24 mouse cellular contexts compared by ENCODE assay signal in genomic region chr7:70305716-70306115, GRCm38 (mm10).
"Had no signal": no experiment of that assay in that cellular context is flagged by ENCODE, and none has a peak within 500 bp of the region (broad histone marks: within the 10 kb centered on the region; RNA-seq: fewer than 3 reads in every experiment).

No protein-coding gene starts in this region.

- H3K4me3 ChIP-seq: gastrocnemius, adult 2 months; heart, adult 2 months; heart, embryonic 12.5 days; hindbrain, embryonic 10.5 days; hindbrain, embryonic 12.5 days; intestine, embryonic 15.5 days; layer of hippocampus, adult 2 months; left cerebral cortex, adult 2 months; limb, embryonic 10.5 days; limb, embryonic 12.5 days; liver, embryonic 13.5 days; liver, embryonic 15.5 days had no signal

- H3K27ac ChIP-seq: gastrocnemius, adult 2 months; heart, adult 2 months; hindbrain, embryonic 10.5 days; hindbrain, embryonic 12.5 days; hindbrain, embryonic 14.5 days; intestine, embryonic 15.5 days; layer of hippocampus, adult 2 months; left cerebral cortex, adult 2 months; limb, embryonic 10.5 days; limb, embryonic 12.5 days; liver, embryonic 13.5 days; liver, embryonic 15.5 days had no signal

- H3K27me3 ChIP-seq: hindbrain, embryonic 12.5 days; intestine, embryonic 15.5 days; limb, embryonic 12.5 days; liver, embryonic 13.5 days; liver, embryonic 15.5 days had no signal

- H3K9ac ChIP-seq: heart, embryonic 12.5 days; hindbrain, embryonic 12.5 days; hindbrain, embryonic 14.5 days; intestine, embryonic 15.5 days; limb, embryonic 12.5 days; liver, embryonic 13.5 days; liver, embryonic 15.5 days had no signal

- H3K4me2 ChIP-seq: heart, embryonic 12.5 days; hindbrain, embryonic 12.5 days; hindbrain, embryonic 14.5 days; intestine, embryonic 15.5 days; limb, embryonic 12.5 days; liver, embryonic 11.5 days; liver, embryonic 13.5 days; liver, embryonic 15.5 days had no signal

- H3K4me1 ChIP-seq: heart, embryonic 12.5 days; hindbrain, embryonic 10.5 days; hindbrain, embryonic 12.5 days; intestine, embryonic 15.5 days; limb, embryonic 10.5 days; liver, embryonic 13.5 days; liver, embryonic 15.5 days had no signal

- H3K9me3 ChIP-seq: heart, embryonic 12.5 days; hindbrain, embryonic 10.5 days; hindbrain, embryonic 12.5 days; intestine, embryonic 15.5 days; limb, embryonic 10.5 days; limb, embryonic 12.5 days; liver, embryonic 13.5 days; liver, embryonic 15.5 days had no signal

- DNase-seq: gastrocnemius, adult 2 months; gastrocnemius, postnatal 10 days; gastrocnemius, postnatal 25 days; heart, adult 2 months; heart, postnatal 10 days; heart, postnatal 4 days; kidney, postnatal 14 days; liver; liver, embryonic 13.5 days had no signal

- H3K36me3 ChIP-seq: heart, embryonic 12.5 days; hindbrain, embryonic 12.5 days; intestine, embryonic 15.5 days; limb, embryonic 10.5 days; limb, embryonic 12.5 days; liver, embryonic 13.5 days; liver, embryonic 15.5 days had no signal

- ATAC-seq: forebrain, embryonic 16.5 days; hindbrain, embryonic 16.5 days; inflammation-experienced regulatory T-cells, adult 6 months; intestine, embryonic 15.5 days; intestine, postnatal 0 days had no signal
